Mouse (Mus musculus): ENCODE results near the gene Mt3.

DNA sequence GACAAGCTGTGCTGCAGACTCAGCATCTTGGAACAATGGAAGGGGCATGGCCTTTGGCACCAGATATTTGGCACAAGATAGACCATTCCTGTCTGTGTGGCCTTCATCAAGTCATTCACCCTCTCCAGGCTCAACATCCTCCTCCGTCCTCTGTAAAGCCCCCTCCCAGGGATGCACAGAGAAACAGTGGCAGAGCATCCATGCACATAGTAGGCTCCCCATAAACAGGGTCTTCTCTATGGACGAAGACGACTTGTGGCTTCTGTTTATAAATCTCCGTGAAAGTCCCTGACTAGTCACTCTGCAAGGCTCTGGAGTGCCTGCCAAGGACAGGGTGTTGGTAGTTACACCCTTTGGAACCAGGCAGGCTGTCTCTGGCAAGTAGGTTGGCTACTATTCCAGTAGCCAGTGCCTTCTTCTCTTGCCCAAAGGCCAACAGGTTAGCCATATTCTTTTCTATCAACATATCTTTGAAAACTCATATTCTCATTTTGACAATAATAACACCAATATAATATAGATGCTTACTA lies 12.1 kb upstream of the Mt3 start:
- TF ChIP-seq CTCF (IDR thresholded peaks at IDR 0.05; ENCODE audit: low read depth, low read length) (no peak), GATA1 (IDR thresholded peaks at IDR 0.05; ENCODE audit: borderline replicate concordance, low read length) (no peak)

Measured in G1E (cell line).